Mouse (Mus musculus): ENCODE data around the gene Gtse1. TPM values are rescaled to one million over a fixed set of nuclear protein-coding genes. Genes with fewer than 3 reads are reported as not detected.

The Gtse1 gene
- polyA plus RNA-seq, 1 experiment = 8.7 TPM

DNA sequence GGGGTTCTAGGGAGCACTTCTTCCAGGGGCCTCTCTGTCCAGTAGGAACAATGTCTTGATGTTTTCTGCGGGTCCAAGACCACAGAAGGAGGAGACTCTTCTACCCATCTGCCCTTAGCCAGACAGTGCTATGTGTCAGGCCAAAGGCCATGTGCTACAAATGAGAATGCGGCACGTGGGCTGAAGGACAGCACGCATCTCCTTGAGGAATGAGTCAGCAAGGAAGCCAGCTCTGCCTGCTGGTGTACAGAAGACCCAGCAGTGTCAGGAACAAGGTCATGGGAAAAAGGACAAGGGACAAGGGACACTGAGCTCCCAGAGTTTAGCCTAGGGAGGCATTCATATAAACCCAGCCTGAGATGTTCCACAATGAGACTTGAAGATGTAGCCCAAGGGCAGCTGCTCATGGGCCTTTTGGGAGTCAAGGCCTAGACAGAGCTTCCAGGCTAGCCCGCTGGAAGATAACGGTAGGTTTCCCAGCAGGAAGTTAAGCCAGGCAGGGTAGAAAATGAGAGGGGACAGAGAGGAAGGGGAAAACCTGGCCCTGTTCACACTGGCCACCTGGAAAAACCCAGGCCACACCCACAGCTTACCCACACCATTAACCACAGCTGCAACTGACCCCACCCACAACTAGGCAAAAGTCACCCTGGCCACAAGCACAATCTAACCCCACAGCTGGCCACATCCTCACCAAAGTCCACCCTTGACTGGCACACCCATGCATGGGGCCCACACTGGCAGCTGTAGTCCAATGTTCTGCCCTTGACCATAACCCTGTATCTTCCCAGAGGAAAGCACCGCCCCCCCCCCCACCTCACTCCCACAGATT, 49.3 kb downstream of the Gtse1 start:
- no peaks in the 10 kb centered on the region for H3K9me3 ChIP-seq (ENCODE audit: control insufficient read depth, low read length)
- no peaks in the 10 kb centered on the region for H3K36me3 ChIP-seq (ENCODE audit: control insufficient read depth)
- no peak for TF ChIP-seq TAL1 (IDR thresholded peaks at IDR 0.05; ENCODE audit: low read length)
- TF ChIP-seq GATA1 (IDR thresholded peaks at IDR 0.05; ENCODE audit: low read length) = no peak
- no peaks in the 10 kb centered on the region for H3K27me3 ChIP-seq (ENCODE audit: control insufficient read depth)
- H3K4me1 ChIP-seq (ENCODE audit: control insufficient read depth) = no peaks in the 10 kb centered on the region; the same call in 1 of the 2 replicates
- H3K4me3 ChIP-seq (replicated peaks) = no peak overlapping the region

DNA sequence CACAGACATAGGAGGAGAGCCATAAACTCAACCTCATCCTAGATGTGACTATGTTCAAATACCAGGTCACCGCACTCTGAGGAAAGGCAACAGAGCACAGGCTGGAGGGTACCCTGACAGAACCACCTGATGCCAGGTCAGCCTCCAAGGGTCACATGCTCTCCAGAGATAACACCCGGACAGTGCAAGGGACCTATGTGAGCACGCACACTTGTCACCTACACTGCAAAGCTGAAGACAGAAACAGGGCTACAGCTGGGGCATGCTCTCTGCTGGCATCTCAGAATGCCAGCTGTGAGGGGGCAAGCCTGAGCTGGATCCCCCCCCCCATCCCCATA, 49.9 kb downstream of the Gtse1 start:
- TF ChIP-seq TAL1 (IDR thresholded peaks at IDR 0.05; ENCODE audit: low read length) = no peak
- TF ChIP-seq GATA1 (IDR thresholded peaks at IDR 0.05; ENCODE audit: low read length) = no peak
- Histone ChIP-seq H3K4me1 (ENCODE audit: control insufficient read depth) (no peaks in the 10 kb centered on the region; the same call in 1 of the 2 replicates), H3K36me3 (ENCODE audit: control insufficient read depth) (no peaks in the 10 kb centered on the region)

DNA sequence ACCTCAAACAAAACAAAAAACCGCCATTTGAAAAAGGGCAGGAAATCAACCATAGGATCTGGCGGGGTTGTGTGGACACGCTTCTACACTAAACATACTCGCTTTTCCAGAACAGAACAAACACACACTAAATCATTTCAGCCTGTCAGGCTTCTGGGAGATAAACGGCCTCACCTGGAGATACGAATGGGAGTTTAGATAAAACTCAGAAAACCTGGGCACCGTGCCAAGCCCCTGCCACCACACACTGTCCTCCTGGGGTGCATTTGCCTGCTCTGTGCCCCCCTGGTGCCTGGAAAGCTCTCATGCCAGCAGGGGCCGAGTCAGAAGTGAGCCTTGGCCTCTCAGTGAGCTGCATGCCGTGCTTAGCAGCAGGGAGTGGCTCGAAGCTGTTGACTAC, 50.4 kb downstream of the Gtse1 start:
- TF ChIP-seq TAL1 (IDR thresholded peaks at IDR 0.05; ENCODE audit: low read length) = no peak
- TF ChIP-seq GATA1 (IDR thresholded peaks at IDR 0.05; ENCODE audit: low read length) = no peak
- H3K9me3 ChIP-seq (ENCODE audit: control insufficient read depth, low read length) = no peaks in the 10 kb centered on the region
- H3K36me3 ChIP-seq (ENCODE audit: control insufficient read depth) = no peaks in the 10 kb centered on the region
- no peaks in the 10 kb centered on the region; the same call in 1 of the 2 replicates for H3K4me1 ChIP-seq (ENCODE audit: control insufficient read depth)
- H3K27me3 ChIP-seq (ENCODE audit: control insufficient read depth) = no peaks in the 10 kb centered on the region
- no peak overlapping the region for H3K4me3 ChIP-seq (replicated peaks)

More for the DNA sequence above, 49.9 kb downstream of the Gtse1 start:
- Histone ChIP-seq H3K4me3 (replicated peaks) (no peak overlapping the region), H3K9me3 (ENCODE audit: control insufficient read depth, low read length) (no peaks in the 10 kb centered on the region), H3K27me3 (ENCODE audit: control insufficient read depth) (no peaks in the 10 kb centered on the region)

DNA sequence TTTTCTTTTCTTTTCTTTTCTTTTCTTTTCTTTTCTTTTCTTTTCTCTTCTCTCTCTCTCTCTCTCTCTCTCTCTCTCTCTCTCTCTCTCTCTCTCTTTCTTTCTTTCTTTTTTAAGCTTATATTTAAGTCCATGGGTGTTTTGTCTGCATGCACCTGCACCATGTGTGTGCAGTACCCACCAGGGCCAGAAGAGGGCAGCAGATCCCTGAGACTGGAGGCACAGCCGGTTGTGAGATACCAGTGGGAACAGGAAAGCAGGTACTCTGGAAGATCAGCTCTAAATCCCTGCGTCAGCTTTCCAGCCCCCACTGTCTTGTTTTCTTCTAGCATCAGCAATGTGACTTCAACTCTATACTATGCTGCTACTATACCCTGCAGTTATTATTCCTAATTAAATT, 54.1 kb downstream of the Gtse1 start:
- H3K9me3 ChIP-seq (ENCODE audit: control insufficient read depth, low read length) = no peaks in the 10 kb centered on the region
- no peaks in the 10 kb centered on the region for H3K27me3 ChIP-seq (ENCODE audit: control insufficient read depth)
- TF ChIP-seq GATA1 (IDR thresholded peaks at IDR 0.05; ENCODE audit: low read length) = no peak
- no peak for TF ChIP-seq TAL1 (IDR thresholded peaks at IDR 0.05; ENCODE audit: low read length)
- no peaks in the 10 kb centered on the region for H3K36me3 ChIP-seq (ENCODE audit: control insufficient read depth)
- no peak overlapping the region for H3K4me3 ChIP-seq (replicated peaks)
- H3K4me1 ChIP-seq (ENCODE audit: control insufficient read depth) = no peaks in the 10 kb centered on the region; the same call in 1 of the 2 replicates

DNA sequence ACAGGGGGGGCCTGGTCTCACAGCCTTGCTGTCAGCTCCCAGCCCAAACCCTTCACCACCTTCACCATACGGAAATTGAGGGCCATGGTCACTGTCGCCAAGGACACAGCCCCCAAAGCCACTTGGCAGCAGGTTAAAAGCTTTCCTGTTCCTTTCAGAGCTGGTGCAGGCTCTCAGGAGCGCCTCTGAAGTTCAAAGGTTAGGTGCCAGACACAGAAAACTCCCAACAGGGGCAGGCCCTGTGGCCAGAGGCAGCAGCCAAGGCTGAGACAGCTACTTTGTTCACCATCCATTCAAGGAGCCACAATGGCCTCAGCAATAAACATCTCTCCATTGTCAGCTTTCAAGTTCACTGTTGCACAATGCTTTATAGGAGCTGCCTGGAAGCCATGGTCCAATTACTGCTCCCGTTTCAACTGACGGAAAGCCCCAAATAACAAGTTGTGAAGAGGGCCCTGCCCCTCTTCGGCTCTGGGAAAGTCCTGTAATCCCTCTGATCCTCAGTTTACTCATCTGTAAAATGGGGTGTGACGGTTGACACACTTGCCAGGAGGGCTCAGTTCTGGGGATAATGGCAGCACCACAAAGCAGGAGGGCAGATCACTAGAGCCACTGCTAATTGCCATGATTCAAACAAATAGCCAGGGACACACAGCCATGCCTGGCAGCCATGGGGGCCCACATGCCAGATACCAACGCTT, 59.8 kb downstream of the Gtse1 start:
- no peaks in the 10 kb centered on the region for H3K36me3 ChIP-seq (ENCODE audit: control insufficient read depth)
- no peak for TF ChIP-seq GATA1 (IDR thresholded peaks at IDR 0.05; ENCODE audit: low read length)
- no peak for TF ChIP-seq TAL1 (IDR thresholded peaks at IDR 0.05; ENCODE audit: low read length)
- H3K4me1 ChIP-seq (ENCODE audit: control insufficient read depth) = no peaks in the 10 kb centered on the region
- H3K9me3 ChIP-seq (ENCODE audit: control insufficient read depth, low read length) = no peaks in the 10 kb centered on the region
- no peaks in the 10 kb centered on the region for H3K27me3 ChIP-seq (ENCODE audit: control insufficient read depth)
- H3K4me3 ChIP-seq (replicated peaks) = no peak overlapping the region

DNA sequence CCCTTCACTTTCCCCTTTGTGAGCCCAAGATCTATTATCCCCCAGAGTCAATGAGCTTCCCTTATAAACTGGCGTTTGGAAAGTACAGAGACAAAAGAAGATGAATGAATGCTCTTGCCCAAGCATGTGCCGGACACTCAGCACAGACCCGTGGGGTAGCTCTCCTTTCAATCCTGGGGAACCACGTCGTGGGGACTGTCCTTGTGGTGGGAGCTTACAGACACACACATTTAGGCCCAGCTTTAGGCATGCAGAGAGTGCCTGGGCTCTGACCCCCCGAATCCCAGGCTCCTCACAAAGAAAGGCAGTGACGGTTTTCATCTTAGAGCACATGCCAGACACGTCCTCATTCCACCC, 60.3 kb downstream of the Gtse1 start:
- TF ChIP-seq TAL1 (IDR thresholded peaks at IDR 0.05; ENCODE audit: low read length) (no peak), GATA1 (IDR thresholded peaks at IDR 0.05; ENCODE audit: low read length) (no peak)
- H3K27me3 ChIP-seq (ENCODE audit: control insufficient read depth) = no peaks in the 10 kb centered on the region

DNA sequence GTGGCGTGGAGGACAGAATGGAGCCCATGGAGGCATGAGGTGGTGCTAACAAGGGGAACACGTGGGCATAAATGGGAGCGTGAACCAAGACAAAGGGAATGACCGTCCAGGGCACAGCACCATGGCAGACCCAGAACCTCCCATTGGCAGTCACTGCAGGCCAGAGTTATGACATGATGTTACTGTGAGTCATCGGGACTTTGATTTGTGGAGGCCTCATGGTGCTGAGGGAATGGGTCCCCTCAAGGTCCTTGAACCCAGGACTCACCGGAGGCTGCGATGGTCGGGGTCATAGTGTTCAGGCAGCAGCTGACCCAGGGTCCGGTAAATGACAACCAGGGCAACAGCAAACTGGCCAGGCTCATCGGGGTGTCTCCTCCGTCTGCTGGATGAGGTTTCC, 62.3 kb downstream of the Gtse1 start:
- TF ChIP-seq GATA1 (IDR thresholded peaks at IDR 0.05; ENCODE audit: low read length) (no peak), TAL1 (IDR thresholded peaks at IDR 0.05; ENCODE audit: low read length) (no peak)
- no peaks in the 10 kb centered on the region for H3K4me1 ChIP-seq (ENCODE audit: control insufficient read depth)
- no peaks in the 10 kb centered on the region for H3K27me3 ChIP-seq (ENCODE audit: control insufficient read depth)
- no peak overlapping the region for H3K4me3 ChIP-seq (replicated peaks)
- H3K9me3 ChIP-seq (ENCODE audit: control insufficient read depth, low read length) = no peaks in the 10 kb centered on the region
- H3K36me3 ChIP-seq (ENCODE audit: control insufficient read depth) = no peaks in the 10 kb centered on the region

More for the DNA sequence above, 60.3 kb downstream of the Gtse1 start:
- Histone ChIP-seq H3K9me3 (ENCODE audit: control insufficient read depth, low read length) (no peaks in the 10 kb centered on the region), H3K36me3 (ENCODE audit: control insufficient read depth) (no peaks in the 10 kb centered on the region), H3K4me1 (ENCODE audit: control insufficient read depth) (no peaks in the 10 kb centered on the region), H3K4me3 (replicated peaks) (no peak overlapping the region)

Other genes with a start within 250 kb of the Gtse1 start
- gene Ppara, start 124.8 kb upstream of the Gtse1 start, polyA plus RNA-seq (2012) = not detected in 2 replicates
- gene Cdpf1, start 48.0 kb upstream of the Gtse1 start, polyA plus RNA-seq (2012) = 1.8 and 4.8 TPM in 2 replicates
- gene Pkdrej, start 38.0 kb upstream of the Gtse1 start, polyA plus RNA-seq (2012) = not detected in 2 replicates
- gene Ttc38, start 27.4 kb upstream of the Gtse1 start, polyA plus RNA-seq (2012) = 0.16 and 0.30 TPM in 2 replicates
- 1.6 and 1.9 TPM in 2 replicates for gene Trmu, start 19.6 kb downstream of the Gtse1 start, polyA plus RNA-seq (2012)
- gene Celsr1, start 174.0 kb downstream of the Gtse1 start, polyA plus RNA-seq (2012) = 0.01 TPM in 1 of 2 replicates, not detected in the other
- gene Gramd4, start 197.9 kb downstream of the Gtse1 start, polyA plus RNA-seq (2012) = 1.5 and 2.3 TPM in 2 replicates